Mouse (Mus musculus) forebrain, embryonic 11.5 days (tissue): ENCODE data around the gene Pacs1. TPM values are rescaled to one million over a fixed set of nuclear protein-coding genes. Genes with fewer than 3 reads are reported as not detected.

Experiments
- ATAC-seq: fragments of 200-750 bp; cut with Nextera tagmentation; replicated peaks from 2 replicates; pipeline ENCODE4 v1.8.0; 2017; ENCODE audit warnings: moderate TSS enrichment; ENCODE audit not compliant: low FRiP score
- DNase-seq: peaks from one replicate; pipeline ENCODE4 v3.0.0-alpha.2; 2017; ENCODE audit warnings: low spot score
- H3K27ac ChIP-seq: fragments of 300-500 bp; sonication (generic); 2 replicates; pipeline ENCODE4 v1.5.1; 2014; ENCODE audit warnings: low read depth, low read length
- H3K27me3 ChIP-seq: fragments of 300-500 bp; sonication (generic); 2 replicates; pipeline ENCODE4 v1.6.1; 2014; ENCODE audit warnings: mild to moderate bottlenecking, low read length, mixed read lengths; ENCODE audit not compliant: control insufficient read depth, insufficient read depth
- H3K36me3 ChIP-seq: fragments of 300-500 bp; sonication (generic); 2 replicates; pipeline ENCODE4 v1.6.1; 2014; ENCODE audit warnings: mild to moderate bottlenecking, low read length, moderate library complexity, mixed read lengths; ENCODE audit not compliant: control insufficient read depth, insufficient read depth
- H3K4me1 ChIP-seq: fragments of 300-500 bp; sonication (generic); replicated peaks from 2 replicates; pipeline ENCODE4 v1.6.1; 2014; ENCODE audit warnings: low read length, mixed read lengths; ENCODE audit not compliant: control insufficient read depth, insufficient read depth
- H3K4me2 ChIP-seq: fragments of 300-500 bp; sonication (generic); 2 replicates; pipeline ENCODE4 v1.6.1; 2014; ENCODE audit warnings: low read depth, mild to moderate bottlenecking, low read length, moderate library complexity, mixed read lengths; ENCODE audit not compliant: severe bottlenecking
- H3K4me3 ChIP-seq: fragments of 300-500 bp; sonication (generic); 2 replicates; pipeline ENCODE4 v1.5.1; 2014; ENCODE audit warnings: low read depth, low read length
- H3K9ac ChIP-seq: fragments of 300-500 bp; sonication (generic); 2 replicates; pipeline ENCODE4 v1.6.1; 2014; ENCODE audit warnings: low read length
- H3K9me3 ChIP-seq: fragments of 300-500 bp; sonication (generic); 2 replicates; pipeline ENCODE4 v1.6.1; 2016; ENCODE audit warnings: low read length, mixed read lengths; ENCODE audit not compliant: control insufficient read depth
- whole genome bisulfite sequencing: fragments of 180-500 bp; shearing (Covaris S2); extraction: QIAGEN DNeasy Blood & Tissue Kit; methylation state at CpG from one replicate; pipeline ENCODE4 v1.1.7; 2014; 5-methylcytosine and 5-hydroxymethylcytosine counted together
- polyA plus RNA-seq: library from polyadenylated mRNA; unstranded; fragments of >200 nt; fragmentation: Nextera tagmentation; extraction: Ambion mirVana; gene quantifications from 2 replicates; pipeline ENCODE4 v1.2.1, GENCODE M21; 2014

The Pacs1 gene
- polyA plus RNA-seq, 1 experiment from 2014 or later = 32.2 TPM

- H3K9me3 ChIP-seq = no peaks in the 10 kb centered on the region
- H3K36me3 ChIP-seq = no peaks in the 10 kb centered on the region; the same call in 1 of the 2 replicates
- peak within 1 kb of the TSS; percentile 62 for H3K9ac ChIP-seq
- H3K27ac ChIP-seq = 0 out of 2 replicates have a peak within 1 kb of the TSS, but pooled peaks have one; percentile 65
- WGBS = 5% methylated on average over 31 of the region's 32 CpGs
- H3K4me2 ChIP-seq = peak within 1 kb of the TSS; percentile 51
- DNase-seq = peak; percentile 83
- peak; percentile 57 for ATAC-seq
- H3K4me3 ChIP-seq = peak within 1 kb of the TSS; percentile 36
- H3K4me1 ChIP-seq = peaks cover 8% of the 10 kb centered on the region
- H3K27me3 ChIP-seq = no peaks in the 10 kb centered on the region
These were observed 25.2 kb upstream of the Pacs1 start, which contains the start of gene Gal3st3 for GRCm38 (mm10) chr19:5297903-5298800. Gene Gal3st3 (plus strand): TSS chr19:5298331.

- 79% methylated on average over 5 of the region's 5 CpGs for WGBS
- ATAC-seq = no peak
These were observed 23.7 kb upstream of the Pacs1 start for GRCm38 (mm10) chr19:5296630-5297029.

GRCm38 (mm10) chr19:5295736-5296075, 22.8 kb upstream of the Pacs1 start:
- no peaks in the 10 kb centered on the region for H3K27me3 ChIP-seq
- ATAC-seq (peak; percentile 47; the same call in 1 of the 2 replicates), DNase-seq (no peak)
- H3K27ac ChIP-seq = peak overlapping the region; percentile 81
- peak overlapping the region; percentile 68 for H3K4me2 ChIP-seq
- H3K36me3 ChIP-seq = peaks cover 10% of the 10 kb centered on the region
- H3K4me3 ChIP-seq = peak overlapping the region; percentile 88
- H3K9ac ChIP-seq = peak overlapping the region; percentile 77
- H3K4me1 ChIP-seq = peaks cover 8% of the 10 kb centered on the region
- 6% methylated on average over 13 of the region's 13 CpGs for WGBS
- no peaks in the 10 kb centered on the region for H3K9me3 ChIP-seq

More at GRCm38 (mm10) chr19:5296630-5297029, 23.7 kb upstream of the Pacs1 start:
- Histone ChIP-seq H3K4me1 (peaks cover 8% of the 10 kb centered on the region), H3K4me2 (no peak overlapping the region), H3K27me3 (no peaks in the 10 kb centered on the region), H3K36me3 (peaks cover 7% of the 10 kb centered on the region), H3K27ac (no peak overlapping the region), H3K9me3 (no peaks in the 10 kb centered on the region), H3K4me3 (no peak overlapping the region), H3K9ac (no peak overlapping the region)
- DNase-seq = no peak

- H3K9me3 ChIP-seq = no peaks in the 10 kb centered on the region
- H3K4me2 ChIP-seq = peak within 1 kb of the TSS; percentile 68
- H3K4me3 ChIP-seq = peak within 1 kb of the TSS; percentile 88
- peaks cover 14% of the 10 kb centered on the region for H3K36me3 ChIP-seq
- WGBS = under 1% methylated on average over 46 of the region's 46 CpGs
- no peaks in the 10 kb centered on the region for H3K27me3 ChIP-seq
- peaks cover 8% of the 10 kb centered on the region for H3K4me1 ChIP-seq
- ATAC-seq (peak; percentile 93), DNase-seq (peak; percentile 98)
- peak within 1 kb of the TSS; percentile 89 for H3K9ac ChIP-seq
- H3K27ac ChIP-seq = peak within 1 kb of the TSS; percentile 81
These were observed 22.2 kb upstream of the Pacs1 start, which contains the start of gene Sf3b2 for GRCm38 (mm10) chr19:5294972-5295735. Gene Sf3b2 (minus strand): TSS chr19:5295455.

GRCm38 (mm10) chr19:5278381-5278780, 5.5 kb upstream of the Pacs1 start:
- no peaks in the 10 kb centered on the region for H3K27me3 ChIP-seq
- H3K9me3 ChIP-seq = no peaks in the 10 kb centered on the region
- peaks cover 22% of the 10 kb centered on the region; the same call in 1 of the 2 replicates for H3K36me3 ChIP-seq
- H3K27ac ChIP-seq = no peak overlapping the region
- H3K4me2 ChIP-seq = no peak overlapping the region
- H3K9ac ChIP-seq = no peak overlapping the region
- 91% methylated on average over 8 of the region's 8 CpGs for WGBS
- DNase-seq (no peak), ATAC-seq (no peak)
- no peaks in the 10 kb centered on the region; the same call in 1 of the 2 replicates for H3K4me1 ChIP-seq
- H3K4me3 ChIP-seq = no peak overlapping the region

- Histone ChIP-seq H3K36me3 (peaks cover 16% of the 10 kb centered on the region; the same call in 1 of the 2 replicates), H3K9me3 (no peaks in the 10 kb centered on the region), H3K4me3 (no peak overlapping the region), H3K4me2 (no peak overlapping the region), H3K9ac (no peak overlapping the region), H3K4me1 (peaks cover under 1% of the 10 kb centered on the region; the same call in 1 of the 2 replicates), H3K27me3 (no peaks in the 10 kb centered on the region), H3K27ac (no peak overlapping the region)
- no peak for ATAC-seq
- DNase-seq = no peak
- 91% methylated on average over 3 of the region's 3 CpGs for WGBS
These were observed 4.2 kb upstream of the Pacs1 start for GRCm38 (mm10) chr19:5277140-5277539.

GRCm38 (mm10) chr19:5276531-5276930, 3.6 kb upstream of the Pacs1 start:
- no peak overlapping the region for H3K4me2 ChIP-seq
- no peaks in the 10 kb centered on the region for H3K27me3 ChIP-seq
- peaks cover 5% of the 10 kb centered on the region; the same call in 1 of the 2 replicates for H3K4me1 ChIP-seq
- no peak overlapping the region for H3K27ac ChIP-seq
- H3K9me3 ChIP-seq = no peaks in the 10 kb centered on the region
- H3K9ac ChIP-seq = no peak overlapping the region
- DNase-seq (no peak), ATAC-seq (no peak)
- WGBS = 81% methylated on average over 2 of the region's 2 CpGs
- peaks cover 16% of the 10 kb centered on the region; the same call in 1 of the 2 replicates for H3K36me3 ChIP-seq
- H3K4me3 ChIP-seq = no peak overlapping the region

- Histone ChIP-seq H3K36me3 (peaks cover 16% of the 10 kb centered on the region; the same call in 1 of the 2 replicates), H3K4me2 (no peak overlapping the region), H3K27me3 (no peaks in the 10 kb centered on the region), H3K4me3 (no peak overlapping the region), H3K9me3 (no peaks in the 10 kb centered on the region), H3K4me1 (peaks cover 5% of the 10 kb centered on the region; the same call in 1 of the 2 replicates), H3K27ac (no peak overlapping the region), H3K9ac (no peak overlapping the region)
- no peak for ATAC-seq
- WGBS = 92% methylated on average over 5 of the region's 5 CpGs
- no peak for DNase-seq
These were observed 2.8 kb upstream of the Pacs1 start for GRCm38 (mm10) chr19:5275736-5276135.
